Mouse (Mus musculus) kidney, adult 2 months (tissue): ENCODE results near the gene Kansl1. TPM values are rescaled to one million over a fixed set of nuclear protein-coding genes. Genes with fewer than 3 reads are reported as not detected.

ENCODE experiments used
- DNase-seq: peaks from one replicate; pipeline ENCODE4 v3.0.0; 2021
- H3K27ac ChIP-seq: fragments of 200-500 bp; 2 replicates; pipeline ENCODE4 v1.5.1; 2012; ENCODE audit warnings: low read depth, low read length, control low read depth, inconsistent platforms; ENCODE audit not compliant: insufficient read depth
- H3K27me3 ChIP-seq: fragments of 200-500 bp; replicated peaks from 2 replicates; pipeline ENCODE4 v1.6.1; 2012; ENCODE audit warnings: mild to moderate bottlenecking, moderate library complexity, low read length, inconsistent platforms; ENCODE audit not compliant: control insufficient read depth, insufficient read depth
- H3K36me3 ChIP-seq: fragments of 200-500 bp; 2 replicates; pipeline ENCODE4 v1.6.1; 2012; ENCODE audit warnings: mild to moderate bottlenecking, moderate library complexity, low read length, inconsistent platforms; ENCODE audit not compliant: control insufficient read depth, insufficient read depth
- H3K4me1 ChIP-seq: fragments of 200-500 bp; 2 replicates; pipeline ENCODE4 v1.6.1; 2011; ENCODE audit warnings: low read length; ENCODE audit not compliant: control insufficient read depth, insufficient read depth
- H3K4me3 ChIP-seq: fragments of 200-500 bp; 2 replicates; pipeline ENCODE4 v1.5.1; 2011; ENCODE audit warnings: mild to moderate bottlenecking, low read depth, low read length, control low read depth; ENCODE audit not compliant: insufficient read depth
- CTCF ChIP-seq: fragments of 200-500 bp; conservative IDR thresholded peaks from 2 replicates; pipeline ENCODE4 v1.5.1; 2011; ENCODE audit warnings: low read depth, mild to moderate bottlenecking, control low read depth, low read length, moderate library complexity, mixed read lengths; ENCODE audit not compliant: insufficient read depth, insufficient read length
- POLR2A ChIP-seq: fragments of 200-500 bp; IDR thresholded peaks from one replicate; pipeline ENCODE4 v1.6.1; 2011; ENCODE audit warnings: low read depth, low read length, control low read depth
- WGBS: fragments of 180-500 bp; shearing (Covaris S2); methylation state at CpG from one replicate; pipeline ENCODE4 v1.1.7; 2018; 5-methylcytosine and 5-hydroxymethylcytosine counted together
- polyA plus RNA-seq: library from polyadenylated mRNA; depleted of rRNA; stranded (reverse); fragments of >200 nt; gene quantifications from 2 replicates; pipeline ENCODE4 v1.2.3, GENCODE M21; 2012

Gene Kansl1
- polyA plus RNA-seq, 1 experiment = 51.8 TPM

DNA sequence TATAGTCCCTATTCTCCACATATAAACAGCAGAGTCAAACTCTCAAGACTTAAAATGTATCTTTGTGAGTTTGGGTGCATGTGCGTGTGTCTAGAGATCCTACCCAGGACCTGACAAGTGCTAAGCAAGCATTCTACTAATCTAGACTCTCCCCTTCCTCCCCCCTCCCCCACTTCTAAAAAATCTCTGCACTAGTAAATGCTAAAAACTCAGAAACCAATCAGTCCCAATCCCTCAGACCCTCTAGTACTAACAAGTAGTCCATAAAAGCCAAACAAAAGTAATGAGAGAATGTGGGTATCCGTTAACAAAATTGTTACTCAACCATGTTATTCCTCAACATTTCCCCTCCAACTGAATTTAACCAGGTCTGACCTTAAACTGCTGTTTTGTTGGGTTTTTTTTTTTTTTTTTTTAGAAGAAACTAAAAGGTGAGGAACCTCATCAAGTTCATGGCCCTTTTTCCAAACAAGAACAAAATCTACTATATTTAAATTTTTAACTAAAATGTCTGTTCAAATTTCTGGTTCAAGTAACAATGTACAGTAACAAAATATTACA, 32.2 kb downstream of the Kansl1 start:
- H3K36me3 ChIP-seq = no peaks in the 10 kb centered on the region
- DNase-seq = no peak
- no peak overlapping the region for H3K4me3 ChIP-seq
- H3K4me1 ChIP-seq = peaks cover 19% of the 10 kb centered on the region
- no peak overlapping the region for H3K27ac ChIP-seq
- no peaks in the 10 kb centered on the region for H3K27me3 ChIP-seq
- TF ChIP-seq CTCF (no peak), POLR2A (no peak)
- WGBS = 39% methylated on average over 2 of the region's 2 CpGs

DNA sequence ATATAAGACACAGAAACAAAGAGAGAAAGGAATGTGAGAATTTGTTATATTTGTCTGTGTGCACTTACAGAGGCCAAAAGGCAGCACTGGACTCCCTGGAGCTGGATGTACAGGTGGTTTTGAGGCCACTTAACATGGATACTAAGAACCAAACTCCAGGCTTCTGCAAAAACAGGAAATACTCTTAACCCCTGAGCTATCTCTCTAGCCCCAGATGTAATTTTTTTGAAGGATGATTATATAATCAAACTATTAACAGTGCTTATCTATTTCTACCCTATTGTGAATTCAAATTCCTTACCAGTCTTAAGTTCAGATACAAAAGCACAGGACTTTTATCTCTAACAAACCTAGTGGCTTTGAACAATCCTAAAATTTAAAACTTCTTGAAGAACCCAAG, 32.9 kb downstream of the Kansl1 start:
- TF ChIP-seq POLR2A = no peak
- no peaks in the 10 kb centered on the region for H3K27me3 ChIP-seq
- peaks cover 19% of the 10 kb centered on the region for H3K4me1 ChIP-seq
- DNase-seq = no peak
- H3K4me3 ChIP-seq = no peak overlapping the region
- no peaks in the 10 kb centered on the region for H3K36me3 ChIP-seq
- H3K27ac ChIP-seq = no peak overlapping the region

DNA sequence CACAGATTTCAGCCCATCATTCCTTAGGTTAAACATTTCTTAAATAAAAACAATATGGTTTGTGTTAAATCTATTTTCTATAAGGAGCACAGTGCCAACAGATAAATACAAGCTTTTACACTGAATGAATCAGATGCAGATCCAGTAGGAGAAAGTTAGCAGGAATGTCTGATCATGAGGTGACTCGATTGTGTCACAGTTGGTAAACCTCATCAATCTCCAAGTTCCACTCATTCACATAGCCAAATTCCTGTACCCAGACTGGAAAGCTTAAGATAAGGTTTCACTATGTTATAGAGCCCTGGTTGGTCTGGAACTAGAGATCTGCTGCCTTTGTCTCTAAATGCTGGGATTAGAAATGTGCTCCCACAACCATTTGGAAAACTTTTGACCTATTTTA, 33.5 kb downstream of the Kansl1 start:
- H3K27ac ChIP-seq = no peak overlapping the region
- peaks cover 19% of the 10 kb centered on the region for H3K4me1 ChIP-seq
- WGBS = 17% methylated on average over 1 of the region's 1 CpGs
- DNase-seq = no peak
- H3K4me3 ChIP-seq = no peak overlapping the region
- H3K27me3 ChIP-seq = no peaks in the 10 kb centered on the region
- no peak for TF ChIP-seq POLR2A
- no peak for TF ChIP-seq CTCF
- H3K36me3 ChIP-seq = no peaks in the 10 kb centered on the region

DNA sequence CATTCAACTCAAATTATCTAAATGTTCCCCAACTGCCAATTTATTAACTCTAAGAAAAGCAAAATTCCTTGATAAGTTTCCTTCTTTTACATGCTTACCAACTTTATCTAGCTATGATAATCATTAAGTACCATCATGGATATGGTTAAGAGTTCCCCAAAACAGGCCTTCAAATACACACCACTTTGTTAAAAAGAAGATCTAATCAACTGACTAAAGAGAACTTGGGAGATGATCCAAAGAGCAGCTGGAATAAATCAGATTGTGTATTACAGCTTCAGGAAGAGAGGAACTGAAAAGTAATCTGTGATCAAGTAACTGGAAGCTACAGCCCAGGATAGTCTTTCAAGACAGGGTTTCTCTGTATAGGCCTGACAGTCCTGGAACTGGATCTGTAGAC, 36.4 kb downstream of the Kansl1 start:
- Histone ChIP-seq H3K27me3 (no peaks in the 10 kb centered on the region), H3K4me3 (no peak overlapping the region), H3K4me1 (peaks cover 18% of the 10 kb centered on the region), H3K27ac (no peak overlapping the region), H3K36me3 (no peaks in the 10 kb centered on the region)
- TF ChIP-seq CTCF = no peak
- no peak for TF ChIP-seq POLR2A
- no peak for DNase-seq

DNA sequence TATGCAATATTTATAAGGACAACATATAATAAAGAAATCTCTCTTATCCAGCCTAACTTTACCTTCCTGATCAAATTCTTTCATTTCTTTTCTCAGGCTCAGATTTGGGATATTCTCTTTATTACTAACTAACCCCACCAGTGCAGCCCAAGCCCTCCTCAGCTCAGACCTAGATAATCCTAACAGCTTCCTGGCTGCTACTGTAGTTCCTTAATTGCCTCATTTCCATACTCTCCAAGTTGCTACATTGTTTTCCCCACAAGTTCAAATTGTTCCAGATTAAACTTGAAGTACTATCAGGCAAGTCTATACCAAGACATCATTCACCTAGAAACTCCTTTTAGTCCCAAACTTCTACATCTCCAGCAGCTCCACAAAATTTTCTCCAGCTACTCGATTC, 36.9 kb downstream of the Kansl1 start:
- no peak for DNase-seq
- no peaks in the 10 kb centered on the region for H3K27me3 ChIP-seq
- WGBS = 62% methylated on average over 1 of the region's 1 CpGs
- TF ChIP-seq POLR2A (no peak), CTCF (no peak)
- no peak overlapping the region for H3K27ac ChIP-seq
- H3K4me1 ChIP-seq = peaks cover 14% of the 10 kb centered on the region
- H3K36me3 ChIP-seq = no peaks in the 10 kb centered on the region
- H3K4me3 ChIP-seq = no peak overlapping the region

DNA sequence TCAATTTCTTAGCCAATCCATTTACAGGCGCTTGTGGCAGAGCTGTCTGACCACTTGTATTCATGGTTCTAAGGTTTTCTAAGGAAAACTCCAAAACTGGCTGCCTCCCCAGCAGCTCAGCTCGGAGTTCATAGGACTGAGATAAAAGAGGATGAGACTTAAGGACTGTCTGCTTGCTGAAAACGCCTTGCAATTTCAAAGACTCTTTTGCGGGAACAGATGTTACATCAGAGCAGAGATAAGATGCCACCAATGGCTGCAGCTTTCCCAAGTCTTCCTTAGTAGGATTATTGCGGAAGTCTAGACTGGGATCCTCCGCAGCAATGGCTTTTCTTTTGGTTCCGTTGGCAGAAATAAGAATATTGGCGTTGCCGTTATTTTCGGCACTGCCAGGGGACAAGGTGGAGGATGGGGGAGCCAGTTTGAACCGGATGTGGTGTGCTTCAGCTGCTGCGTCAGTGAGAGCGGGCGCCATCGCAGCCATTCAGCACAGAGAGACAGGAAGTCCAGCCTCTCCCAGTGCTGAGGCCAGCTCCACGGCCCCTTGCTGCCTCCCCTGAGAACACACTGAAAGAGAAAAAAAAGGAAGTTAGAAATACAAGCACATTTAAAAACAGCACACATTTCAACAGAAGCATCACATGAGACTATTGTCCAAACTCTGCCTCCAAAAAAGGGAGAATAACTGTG, 43.8 kb downstream of the Kansl1 start:
- DNase-seq = peak; percentile 54
- no peak overlapping the region for H3K27ac ChIP-seq
- 68% methylated on average over 16 of the region's 16 CpGs for WGBS
- TF ChIP-seq POLR2A (no peak), CTCF (no peak)
- H3K27me3 ChIP-seq = no peaks in the 10 kb centered on the region
- no peaks in the 10 kb centered on the region; the same call in 1 of the 2 replicates for H3K4me1 ChIP-seq
- no peak overlapping the region for H3K4me3 ChIP-seq
- peaks cover 11% of the 10 kb centered on the region for H3K36me3 ChIP-seq

DNA sequence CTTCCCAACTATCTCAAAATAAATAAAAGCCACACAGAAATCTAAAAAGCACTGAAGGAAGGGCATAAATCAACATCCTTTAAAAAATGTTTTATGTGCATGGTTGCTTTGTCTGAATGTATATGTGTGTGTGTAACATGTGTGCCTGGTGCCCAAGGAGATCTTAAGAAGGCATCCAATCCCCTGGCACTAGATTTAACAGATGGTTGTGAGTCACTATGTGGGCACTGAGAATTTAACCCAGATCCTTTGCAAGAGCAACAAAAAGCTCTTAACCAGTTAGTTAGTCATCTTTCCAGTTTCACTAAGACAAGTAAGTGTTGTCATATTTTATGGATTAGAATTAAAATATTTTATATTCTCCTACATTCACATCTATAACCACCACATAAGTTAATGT, 56.4 kb downstream of the Kansl1 start:
- no peak overlapping the region for H3K27ac ChIP-seq
- H3K27me3 ChIP-seq = no peaks in the 10 kb centered on the region
- TF ChIP-seq CTCF = no peak
- no peak for TF ChIP-seq POLR2A
- H3K4me1 ChIP-seq = peaks cover 11% of the 10 kb centered on the region
- no peaks in the 10 kb centered on the region; the same call in 1 of the 2 replicates for H3K36me3 ChIP-seq
- no peak overlapping the region for H3K4me3 ChIP-seq
- DNase-seq = no peak
